20 mouse cellular contexts compared by ENCODE assay signal in the genomic region with DNA sequence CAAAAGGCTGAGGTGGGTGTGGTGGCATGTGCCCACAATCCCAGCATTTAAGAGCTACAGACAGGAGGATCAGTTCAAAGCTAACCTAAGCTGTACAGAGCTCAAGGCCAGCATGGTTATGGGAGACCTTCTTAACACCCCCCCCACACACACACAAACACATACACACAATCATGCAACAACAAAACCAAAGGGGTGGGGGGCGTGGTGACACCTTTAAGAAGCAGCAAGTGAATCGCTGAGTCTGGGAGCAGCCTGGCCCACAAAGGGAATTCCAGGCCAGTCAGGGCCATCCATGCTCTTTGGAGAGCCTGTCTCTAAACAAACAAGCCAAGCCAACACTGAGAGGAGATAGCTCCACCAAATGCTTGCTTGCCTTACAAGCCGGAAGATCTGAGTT. TPM values are rescaled to one million over a fixed set of nuclear protein-coding genes. Genes with fewer than 3 reads are reported as not detected.
DNase-seq lines count a peak whose midpoint lies in the region; ATAC-seq and TF ChIP-seq lines count a peak whose summit lies in the region.
"Had no signal": no experiment of that assay in that cellular context is flagged by ENCODE, and none has a peak within 500 bp of the region (broad histone marks: within the 10 kb centered on the region; RNA-seq: fewer than 3 reads in every experiment).

No protein-coding gene starts in this region.

- H3K9me3 ChIP-seq in heart, postnatal 0 days (replicated peaks; ENCODE audit: control insufficient read depth, low read length), result no peaks in the 10 kb centered on the region
- H3K9me3 ChIP-seq in liver, embryonic 13.5 days (replicated peaks), result no peaks in the 10 kb centered on the region
- H3K9me3 ChIP-seq in liver, embryonic 11.5 days (ENCODE audit: control insufficient read depth, low read length), result no peaks in the 10 kb centered on the region
- H3K9me3 ChIP-seq in embryonic facial prominence, embryonic 10.5 days, result no peaks in the 10 kb centered on the region
- H3K9me3 ChIP-seq: forebrain, embryonic 13.5 days; heart, embryonic 13.5 days; hindbrain, embryonic 10.5 days; kidney, embryonic 15.5 days; limb, embryonic 12.5 days; neural tube, embryonic 15.5 days had no signal

- H3K9ac ChIP-seq in heart, postnatal 0 days (replicated peaks; ENCODE audit: low read depth, low read length), result no peak overlapping the region
- no peak overlapping the region for H3K9ac ChIP-seq in liver, embryonic 13.5 days
- H3K9ac ChIP-seq in liver, embryonic 11.5 days (ENCODE audit: low read depth, low read length), result no peak overlapping the region
- H3K9ac ChIP-seq: forebrain, embryonic 13.5 days; heart, embryonic 13.5 days; kidney, embryonic 15.5 days; limb, embryonic 12.5 days; neural tube, embryonic 15.5 days had no signal

- TF ChIP-seq POLR2A in olfactory bulb, adult 2 months (IDR thresholded peaks at IDR 0.05; ENCODE audit: insufficient read depth, low read depth, low read length), result no peak

- DNase-seq in heart, postnatal 0 days (ENCODE audit: low spot score), result no peak
- no peak for DNase-seq in heart, postnatal 25 days (ENCODE audit: low spot score)
- no peak for DNase-seq in liver, embryonic 13.5 days
- DNase-seq in liver, embryonic 11.5 days (ENCODE audit: low spot score), result no peak
- no peak for DNase-seq in embryonic facial prominence, embryonic 10.5 days (ENCODE audit: low spot score)
- no peak for DNase-seq in testis, postnatal 10 days (ENCODE audit: low spot score)
- DNase-seq: adrenal gland, postnatal 14 days; cerebellum, adult 2 months; gastrocnemius, postnatal 36 days; midbrain, embryonic 14.5 days; right cerebral cortex, postnatal 4 days; thymus, adult 18-20 months had no signal

- no peak for TF ChIP-seq EP300 in heart, postnatal 0 days (IDR thresholded peaks at IDR 0.05; ENCODE audit: low read depth)

- peaks cover 49% of the 10 kb centered on the region for H3K36me3 ChIP-seq in heart, postnatal 0 days (replicated peaks; ENCODE audit: control insufficient read depth, insufficient read depth, low read length)
- H3K36me3 ChIP-seq in liver, embryonic 13.5 days, result peaks cover 27% of the 10 kb centered on the region
- 0 out of 2 replicates have a peak, but pooled peaks cover 2% of the 10 kb centered on the region for H3K36me3 ChIP-seq in liver, embryonic 11.5 days (ENCODE audit: control insufficient read depth, insufficient read depth, low read length)
- H3K36me3 ChIP-seq in embryonic facial prominence, embryonic 10.5 days (replicated peaks), result peaks cover 20% of the 10 kb centered on the region
- H3K36me3 ChIP-seq: neural tube, embryonic 15.5 days had no signal

- TF ChIP-seq CTCF in heart, postnatal 0 days (IDR thresholded peaks at IDR 0.05; ENCODE audit: low read depth), result no peak
- no peak for TF ChIP-seq CTCF in olfactory bulb, adult 2 months (IDR thresholded peaks at IDR 0.05; ENCODE audit: insufficient read depth, low read depth, low read length)

- no peak for ATAC-seq in heart, postnatal 0 days (ENCODE audit: insufficient read depth, low read depth)
- ATAC-seq in liver, embryonic 13.5 days (ENCODE audit: low read depth), result peak; percentile 18; the same call in 1 of the 2 replicates
- ATAC-seq in liver, embryonic 11.5 days (replicated peaks; ENCODE audit: low FRiP score), result no peak
- ATAC-seq: forebrain, embryonic 13.5 days had no signal

- intact Hi-C loops in heart, postnatal 25 days (cut with DNase I), result no loop called here

- H3K4me1 ChIP-seq in heart, postnatal 0 days (ENCODE audit: control insufficient read depth, insufficient read depth), result peaks cover 30% of the 10 kb centered on the region
- peaks cover 17% of the 10 kb centered on the region; the same call in 1 of the 2 replicates for H3K4me1 ChIP-seq in liver, embryonic 13.5 days (replicated peaks)
- H3K4me1 ChIP-seq in liver, embryonic 11.5 days (replicated peaks; ENCODE audit: control insufficient read depth, insufficient read depth, low read length), result peaks cover 3% of the 10 kb centered on the region; the same call in 1 of the 2 replicates
- peaks cover 34% of the 10 kb centered on the region for H3K4me1 ChIP-seq in embryonic facial prominence, embryonic 10.5 days
- H3K4me1 ChIP-seq in olfactory bulb, adult 2 months (ENCODE audit: control insufficient read depth, insufficient read depth, low read length), result peaks cover 41% of the 10 kb centered on the region

- no peak overlapping the region for H3K4me3 ChIP-seq in heart, postnatal 0 days (ENCODE audit: low read depth, low read length)
- H3K4me3 ChIP-seq in liver, embryonic 13.5 days (replicated peaks), result no peak overlapping the region
- no peak overlapping the region for H3K4me3 ChIP-seq in liver, embryonic 11.5 days (ENCODE audit: low read depth, low read length)
- H3K4me3 ChIP-seq in embryonic facial prominence, embryonic 10.5 days, result no peak overlapping the region
- H3K4me3 ChIP-seq in olfactory bulb, adult 2 months (ENCODE audit: insufficient read depth, low read depth, low read length), result no peak overlapping the region
- H3K4me3 ChIP-seq: forebrain, embryonic 13.5 days; heart, embryonic 13.5 days; hindbrain, embryonic 10.5 days; kidney, embryonic 15.5 days; limb, embryonic 12.5 days; myocyte; neural tube, embryonic 15.5 days had no signal

- WGBS in heart, postnatal 0 days, result 44% methylated on average over 3 of the region's 3 CpGs
- WGBS in liver, embryonic 13.5 days (ENCODE audit: insufficient replicate concordance), result 62% methylated on average over 3 of the region's 3 CpGs
- 60% methylated on average over 3 of the region's 3 CpGs for WGBS in liver, embryonic 11.5 days
- WGBS in embryonic facial prominence, embryonic 10.5 days, result 72% methylated on average over 3 of the region's 3 CpGs
- 78% methylated on average over 3 of the region's 3 CpGs for WGBS in olfactory bulb, adult 2 months

- H3K27ac ChIP-seq in heart, postnatal 0 days (ENCODE audit: low read depth), result peak overlapping the region; percentile 45; the same call in 1 of the 2 replicates
- no peak overlapping the region for H3K27ac ChIP-seq in liver, embryonic 13.5 days
- H3K27ac ChIP-seq in liver, embryonic 11.5 days (ENCODE audit: low read depth, low read length), result no peak overlapping the region
- H3K27ac ChIP-seq in embryonic facial prominence, embryonic 10.5 days (replicated peaks), result peak overlapping the region; percentile 48; the same call in 1 of the 2 replicates
- peak overlapping the region; percentile 45; the same call in 1 of the 2 replicates for H3K27ac ChIP-seq in olfactory bulb, adult 2 months (ENCODE audit: insufficient read depth, low read depth, low read length)
- H3K27ac ChIP-seq: forebrain, embryonic 13.5 days; heart, embryonic 13.5 days; limb, embryonic 12.5 days; neural tube, embryonic 15.5 days had no signal

- no peaks in the 10 kb centered on the region for H3K27me3 ChIP-seq in heart, postnatal 0 days (ENCODE audit: control insufficient read depth, insufficient read depth, low read length)
- no peaks in the 10 kb centered on the region for H3K27me3 ChIP-seq in liver, embryonic 13.5 days
- H3K27me3 ChIP-seq in liver, embryonic 11.5 days (replicated peaks; ENCODE audit: control insufficient read depth, insufficient read depth, low read length), result no peaks in the 10 kb centered on the region
- H3K27me3 ChIP-seq in embryonic facial prominence, embryonic 10.5 days (replicated peaks; ENCODE audit: low read depth, poor library complexity, severe bottlenecking), result no peaks in the 10 kb centered on the region
- H3K27me3 ChIP-seq: forebrain, embryonic 13.5 days; heart, embryonic 13.5 days; kidney, embryonic 15.5 days; limb, embryonic 12.5 days; neural tube, embryonic 15.5 days had no signal

- no peak overlapping the region for H3K4me2 ChIP-seq in heart, postnatal 0 days (ENCODE audit: low read depth, low read length)
- no peak overlapping the region for H3K4me2 ChIP-seq in liver, embryonic 13.5 days
- H3K4me2 ChIP-seq in liver, embryonic 11.5 days, result no peak overlapping the region
- H3K4me2 ChIP-seq: forebrain, embryonic 13.5 days; heart, embryonic 13.5 days; kidney, embryonic 15.5 days; limb, embryonic 12.5 days; neural tube, embryonic 15.5 days had no signal

RNA-seq across cellular contexts. Expression of a gene that starts 38.8 kb away (rescaled TPM):
- 18.0 and 22.6 TPM in 2 replicates for total RNA-seq in heart, postnatal 0 days (2014; rRNA removed; ENCODE audit: low replicate concordance)
- 6.2 and 6.5 TPM in 2 replicates for polyA plus RNA-seq in heart, postnatal 0 days (2015; fragmentation: Nextera tagmentation; extraction: Ambion mirVana)
- total RNA-seq in heart, postnatal 25 days (2021), result 10 to 100 TPM; 10.1 to 10.7 TPM
- polyA plus RNA-seq in liver, embryonic 13.5 days (2015; fragmentation: Nextera tagmentation; extraction: Ambion mirVana), result 3.3 and 5.2 TPM in 2 replicates
- 13.3 and 13.7 TPM in 2 replicates for polyA plus RNA-seq in liver, embryonic 11.5 days (2014; fragmentation: Nextera tagmentation; extraction: Ambion mirVana)
- polyA plus RNA-seq in embryonic facial prominence, embryonic 10.5 days (2016; fragmentation: Nextera tagmentation; extraction: Ambion mirVana), result 10.4 and 11.6 TPM in 2 replicates
- not detected in 2 replicates for polyA plus RNA-seq in olfactory bulb, adult 2 months (2012; ENCODE audit: insufficient read depth, insufficient read length, low replicate concordance, missing spikeins)

RNA-seq across cellular contexts. Expression of a gene that starts 39.2 kb away (rescaled TPM):
- total RNA-seq in heart, postnatal 0 days (2014; rRNA removed; ENCODE audit: low replicate concordance), result 53.8 and 56.9 TPM in 2 replicates
- 85.0 and 89.1 TPM in 2 replicates for polyA plus RNA-seq in heart, postnatal 0 days (2015; fragmentation: Nextera tagmentation; extraction: Ambion mirVana)
- total RNA-seq in heart, postnatal 25 days (2021), result 10 to 100 TPM; 73.2 to 73.8 TPM
- polyA plus RNA-seq in liver, embryonic 13.5 days (2015; fragmentation: Nextera tagmentation; extraction: Ambion mirVana), result 110 and 112 TPM in 2 replicates
- 180 and 182 TPM in 2 replicates for polyA plus RNA-seq in liver, embryonic 11.5 days (2014; fragmentation: Nextera tagmentation; extraction: Ambion mirVana)
- 135 and 141 TPM in 2 replicates for polyA plus RNA-seq in embryonic facial prominence, embryonic 10.5 days (2016; fragmentation: Nextera tagmentation; extraction: Ambion mirVana)
- polyA plus RNA-seq in olfactory bulb, adult 2 months (2012; ENCODE audit: insufficient read depth, insufficient read length, low replicate concordance, missing spikeins), result not detected in 2 replicates

Comparison
In these comparisons a context has a peak if more than half of its experiments do, and no peak if none do; other contexts are left out.
1. H3K27ac ChIP-seq: peak in heart, postnatal 0 days (single experiment), embryonic facial prominence, embryonic 10.5 days (single experiment) and olfactory bulb, adult 2 months (single experiment); none in liver, embryonic 13.5 days (single experiment) and liver, embryonic 11.5 days (single experiment).